Mouse (Mus musculus): ENCODE data around the gene Dmgdh. TPM values are rescaled to one million over a fixed set of nuclear protein-coding genes. Genes with fewer than 3 reads are reported as not detected.

Gene Dmgdh
- not detected for total RNA-seq (2021)

DNA sequence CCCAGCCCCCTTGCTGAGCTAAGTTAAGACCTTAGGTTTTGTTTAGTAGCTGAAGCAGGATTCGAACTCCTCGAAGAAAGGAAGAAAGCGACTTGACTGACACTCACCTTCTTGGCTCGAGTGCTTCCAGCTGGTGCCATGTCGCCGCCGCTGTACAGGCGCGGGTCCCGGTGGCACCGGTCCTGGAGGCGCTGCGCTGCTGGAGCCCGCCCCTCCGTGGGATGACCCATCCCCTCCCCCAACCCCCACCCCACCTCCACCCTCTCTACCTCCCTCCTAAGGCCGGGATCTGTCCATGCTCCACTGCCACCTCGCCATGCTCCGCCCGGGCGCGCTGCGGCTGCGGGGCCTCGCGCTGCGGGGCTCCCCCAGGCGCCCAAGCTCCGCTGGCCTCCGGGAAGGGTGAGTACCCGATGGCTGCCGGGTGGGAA, at the start of gene Dmgdh, which contains the start of gene Bhmt2:
TSS of gene Dmgdh (plus strand) at position 303 of the 431 bp plus-strand sequence.
TSS of gene Bhmt2 (minus strand) at position 172 of the 431 bp plus-strand sequence.
- DNase-seq: no peak

DNA sequence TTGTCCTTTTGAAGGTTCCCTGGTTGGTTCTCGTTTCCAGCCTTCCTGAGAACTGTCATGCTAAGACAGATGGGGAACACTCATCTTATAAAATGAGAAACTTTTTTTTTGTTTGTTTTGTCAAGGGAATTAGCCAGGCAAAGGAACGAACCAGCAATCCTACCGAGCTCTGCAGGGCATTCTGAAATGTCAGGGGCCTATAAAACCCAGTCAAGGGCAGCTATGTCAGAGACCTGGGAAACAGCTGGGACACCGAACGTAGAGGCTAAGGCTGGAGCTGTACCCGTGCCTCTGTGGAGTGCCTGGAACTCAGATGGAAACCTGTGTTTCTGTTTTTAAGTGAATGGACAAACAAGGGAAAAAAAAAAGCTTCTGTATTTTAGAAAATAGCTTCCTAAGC, 45.4 kb upstream of the Dmgdh start:
- DNase-seq: no peak

DNA sequence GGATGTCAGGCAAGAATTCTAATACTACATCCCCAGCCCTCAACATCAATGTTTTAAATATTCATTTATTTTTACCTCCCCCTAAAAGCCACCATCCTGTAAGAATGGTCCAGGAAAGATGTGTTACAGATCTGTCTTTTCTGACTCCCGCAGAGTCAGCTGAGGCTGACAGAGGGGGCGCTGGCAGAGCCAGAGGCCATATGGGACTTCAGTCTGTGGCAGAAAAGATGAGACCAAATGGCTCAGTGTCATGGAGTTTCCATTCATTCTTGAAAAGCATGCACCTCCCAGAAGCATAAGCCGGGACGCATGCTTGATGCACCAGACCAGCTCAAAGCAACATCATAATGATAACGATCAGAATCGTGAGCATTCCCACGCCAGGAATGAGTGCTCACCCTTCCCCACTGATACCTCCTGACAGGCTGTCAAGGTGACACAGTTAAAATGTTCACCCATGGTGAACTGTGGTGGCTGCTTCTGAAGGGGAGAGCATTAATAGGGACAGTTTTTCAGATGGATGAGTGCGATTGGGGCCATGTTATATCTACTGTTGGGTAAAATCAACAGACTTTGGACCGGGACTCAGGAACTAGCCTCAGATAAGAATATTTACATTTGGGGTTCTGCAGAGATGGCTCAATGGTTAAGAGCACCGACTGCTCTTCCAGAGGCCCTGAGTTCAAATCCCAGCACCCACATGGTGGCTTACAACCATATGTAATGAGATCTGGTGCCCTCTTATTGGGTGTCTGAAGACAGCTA, 43.1 kb upstream of the Dmgdh start:
- DNase-seq: no peak

DNA sequence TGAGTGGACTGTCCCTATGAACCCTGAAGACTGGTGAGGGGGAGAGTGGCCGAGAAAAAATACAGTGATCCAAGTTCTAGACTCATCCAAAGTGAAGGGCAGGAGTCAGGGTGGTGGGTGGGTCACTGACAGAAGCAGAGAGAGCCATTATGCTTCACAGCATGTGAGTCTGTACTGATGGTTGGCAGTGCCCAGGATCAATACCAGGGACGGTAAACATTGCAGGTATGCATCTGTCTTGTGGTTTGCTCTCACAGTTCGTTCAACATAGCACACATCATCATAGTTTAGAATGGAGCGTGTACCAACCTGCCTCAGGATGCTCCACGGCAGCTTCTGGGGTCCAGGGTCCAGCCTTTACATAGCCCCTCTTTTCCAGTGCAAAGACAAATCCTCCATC, 41.3 kb upstream of the Dmgdh start:
- no peak for DNase-seq

DNA sequence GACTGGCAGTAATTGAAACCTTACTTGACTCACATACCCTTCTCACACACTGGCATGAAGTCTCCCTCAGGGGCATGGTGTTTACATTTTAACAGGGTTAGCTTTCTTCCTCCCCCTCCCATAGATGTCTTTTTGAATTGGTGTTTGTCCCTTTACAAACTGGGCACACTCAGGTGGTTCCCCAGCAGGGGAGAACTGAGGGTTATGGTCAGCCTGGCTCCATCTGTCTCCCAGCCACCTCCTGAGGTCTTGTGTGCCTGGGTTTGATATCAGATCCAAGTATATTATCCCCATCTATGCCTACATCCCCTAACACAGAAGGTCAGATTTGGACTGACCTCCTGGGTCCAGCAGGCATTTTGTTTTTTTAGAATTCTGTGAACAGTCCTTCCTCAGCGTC, 37.7 kb upstream of the Dmgdh start:
- no peak for DNase-seq

DNA sequence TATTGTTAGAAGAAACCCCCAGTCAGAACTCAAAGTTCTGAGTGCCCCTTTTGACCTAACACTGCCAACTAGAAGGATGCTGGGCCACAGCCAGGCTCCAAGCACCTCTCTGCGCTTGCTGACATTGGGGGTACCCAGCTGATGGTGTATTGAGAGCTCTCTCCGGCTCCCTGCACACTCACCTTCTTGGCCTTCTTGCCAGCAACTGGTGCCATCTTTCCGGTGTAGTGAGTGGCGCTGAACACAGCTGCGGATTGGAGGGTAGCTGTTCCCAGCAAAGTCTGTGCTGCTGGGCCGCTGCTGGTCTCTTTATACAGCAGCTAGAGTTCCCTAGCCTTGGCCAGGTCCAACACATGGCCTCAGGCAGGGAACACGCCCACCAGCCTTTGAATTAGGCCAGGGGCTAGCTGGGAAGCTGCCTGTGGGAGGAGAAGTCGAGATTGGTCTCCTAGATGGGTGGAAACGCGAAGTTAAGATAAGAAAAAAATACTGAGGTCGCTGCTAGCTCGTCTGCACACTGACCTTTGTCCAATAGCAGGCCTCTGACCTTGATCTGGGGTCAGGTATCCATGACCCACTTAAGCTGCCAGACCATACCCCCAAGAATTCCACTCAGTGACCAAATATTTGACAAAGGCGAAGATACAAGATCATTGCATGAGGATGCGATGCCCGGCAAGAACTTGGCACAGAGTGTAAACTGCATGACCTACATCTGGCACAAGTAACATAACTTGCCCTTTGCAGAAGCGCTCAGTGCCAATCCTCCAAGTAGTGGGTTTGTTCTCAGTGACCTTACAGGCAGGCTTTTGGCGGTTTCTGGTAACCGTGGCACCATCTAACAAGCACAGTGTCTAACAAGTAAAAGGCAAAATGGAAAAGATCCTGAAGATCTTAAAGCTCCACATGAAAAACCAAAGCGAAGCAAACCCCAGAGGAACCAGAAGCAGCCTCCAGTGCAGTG, 36.7 kb upstream of the Dmgdh start, which contains the start of gene Bhmt:
TSS of gene Bhmt (minus strand) at position 680 of the 964 bp plus-strand sequence.
- DNase-seq: no peak

DNA sequence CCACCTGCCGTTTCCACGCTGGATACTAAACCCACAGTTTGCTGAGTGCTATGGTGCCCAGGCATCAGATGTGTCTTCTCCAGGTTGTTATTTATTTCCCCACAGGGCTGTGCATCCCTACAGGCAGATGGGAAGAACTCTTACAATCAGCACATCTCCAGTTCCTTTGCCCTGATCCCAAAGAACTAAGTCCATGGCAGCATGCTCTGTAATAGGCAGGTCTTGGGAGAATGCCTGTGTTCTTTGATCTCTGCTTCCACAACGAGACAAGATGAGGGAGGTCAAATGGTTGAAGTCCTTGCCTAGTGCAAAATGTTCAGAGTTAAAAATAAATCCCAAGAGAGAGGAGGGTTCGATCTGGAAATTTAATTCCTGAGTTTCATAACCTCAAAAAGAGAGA, 34.6 kb upstream of the Dmgdh start:
- no peak for DNase-seq

DNA sequence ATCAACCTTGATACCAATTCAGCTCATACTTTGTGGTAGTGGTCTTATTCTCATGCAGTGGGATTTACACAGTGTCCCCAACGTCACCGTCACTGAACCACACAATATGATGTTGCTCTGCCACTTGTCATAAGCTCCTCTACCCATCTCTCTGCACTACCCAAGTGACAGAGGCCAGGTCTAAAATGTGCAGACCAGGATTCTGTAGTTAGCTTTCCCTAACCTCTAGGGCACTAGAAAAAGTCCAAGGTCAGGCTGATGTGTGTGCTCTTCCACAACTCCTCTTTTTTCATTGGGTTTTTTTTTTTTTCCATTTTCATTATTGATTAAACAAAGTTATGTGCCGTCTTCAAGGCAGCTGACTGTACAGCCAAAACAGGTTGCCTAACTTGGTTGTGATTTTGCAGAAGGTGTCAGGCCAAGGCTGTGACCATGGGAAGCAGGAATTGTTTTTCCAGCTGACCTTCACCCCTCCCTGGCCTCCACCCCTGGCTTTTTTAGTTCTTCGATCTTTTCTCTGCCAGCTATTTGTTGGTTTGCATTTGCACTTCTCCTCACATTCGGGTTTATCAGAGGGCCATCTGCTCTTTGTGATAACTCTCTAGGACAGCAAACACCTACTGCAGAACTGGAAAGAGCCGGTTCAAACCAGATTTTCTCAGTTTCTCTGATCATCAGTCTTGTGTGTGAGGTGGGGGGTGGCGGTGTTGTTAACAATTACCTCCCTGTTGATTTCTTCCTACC, 25.7 kb upstream of the Dmgdh start:
- no peak for DNase-seq

DNA sequence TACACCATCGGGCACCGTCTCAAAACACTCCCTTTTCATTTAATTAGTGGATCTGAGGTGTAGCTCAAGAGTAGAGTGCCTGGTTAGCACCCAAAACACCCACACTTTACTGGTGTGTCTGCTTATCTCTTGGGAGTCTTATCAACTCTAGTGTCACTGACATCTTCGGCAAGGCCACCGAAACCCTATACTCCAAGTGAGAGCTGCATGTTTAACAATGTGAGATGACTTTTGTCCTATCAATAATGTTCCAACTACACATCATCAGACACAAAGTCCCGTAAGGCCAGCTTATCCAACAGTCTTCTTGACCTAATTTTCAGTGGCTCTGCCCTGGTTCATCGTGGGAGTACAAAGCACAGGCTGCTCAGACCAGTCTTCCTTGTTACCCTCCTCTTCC, 20.9 kb upstream of the Dmgdh start:
- no peak for DNase-seq

DNA sequence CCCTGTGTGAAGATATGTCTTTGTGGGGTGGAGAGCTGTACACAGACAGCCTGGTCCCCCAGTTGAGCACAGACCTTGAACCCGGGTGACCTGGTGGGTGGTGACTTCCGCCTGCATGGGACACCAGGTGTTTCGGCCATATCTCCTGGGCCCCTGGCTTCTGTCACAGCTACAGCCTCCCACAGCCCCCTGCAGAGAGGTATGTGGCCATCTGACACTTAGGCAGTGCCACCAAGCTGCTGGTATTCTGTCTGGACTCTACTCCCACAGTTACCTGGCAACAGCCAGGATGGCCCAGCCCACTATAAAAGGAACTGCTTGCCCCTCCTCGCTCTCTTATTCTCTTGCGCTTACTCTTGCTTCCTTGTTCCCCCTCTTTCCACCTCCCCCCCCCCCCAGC, 16.3 kb upstream of the Dmgdh start:
- DNase-seq: no peak

DNA sequence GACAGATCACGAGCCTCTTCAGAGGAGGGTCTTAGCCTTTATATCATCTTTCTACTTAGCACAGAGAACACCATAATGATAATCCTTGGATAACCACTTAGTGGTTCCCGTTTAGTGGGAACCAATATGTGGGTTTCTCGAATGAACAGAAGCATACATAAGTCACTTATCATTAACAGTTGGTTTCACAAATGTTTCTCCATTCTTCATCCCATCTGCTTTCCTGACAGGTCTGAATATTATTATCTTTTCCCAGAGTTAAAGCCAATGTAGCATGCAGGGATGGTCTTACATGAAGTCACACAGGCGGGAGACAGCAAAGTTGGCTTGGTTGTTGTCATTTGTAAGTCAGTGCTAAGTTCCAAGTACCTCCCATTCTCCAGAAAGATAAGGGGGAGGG, 6.6 kb upstream of the Dmgdh start:
- no peak for DNase-seq

DNA sequence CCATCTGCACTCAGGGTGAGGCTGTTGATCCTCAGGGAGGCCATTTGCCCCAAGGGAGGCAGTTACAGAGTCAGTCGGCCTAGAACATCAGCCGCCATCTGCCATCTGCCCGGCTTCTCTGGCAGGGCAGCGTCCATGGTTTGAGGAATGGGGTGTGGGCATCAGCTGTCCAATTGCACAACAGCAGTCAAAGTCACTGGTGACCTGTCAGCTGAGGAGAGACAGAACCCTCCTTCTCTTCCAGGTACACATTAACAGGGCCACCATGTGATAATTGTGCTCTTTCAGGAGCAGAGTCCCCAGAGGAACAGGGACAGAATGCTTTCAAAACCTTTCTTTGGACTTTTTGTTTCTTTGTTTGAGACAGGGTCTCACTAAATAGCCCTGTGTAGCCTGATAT, 1.9 kb upstream of the Dmgdh start:
- DNase-seq: no peak

DNA sequence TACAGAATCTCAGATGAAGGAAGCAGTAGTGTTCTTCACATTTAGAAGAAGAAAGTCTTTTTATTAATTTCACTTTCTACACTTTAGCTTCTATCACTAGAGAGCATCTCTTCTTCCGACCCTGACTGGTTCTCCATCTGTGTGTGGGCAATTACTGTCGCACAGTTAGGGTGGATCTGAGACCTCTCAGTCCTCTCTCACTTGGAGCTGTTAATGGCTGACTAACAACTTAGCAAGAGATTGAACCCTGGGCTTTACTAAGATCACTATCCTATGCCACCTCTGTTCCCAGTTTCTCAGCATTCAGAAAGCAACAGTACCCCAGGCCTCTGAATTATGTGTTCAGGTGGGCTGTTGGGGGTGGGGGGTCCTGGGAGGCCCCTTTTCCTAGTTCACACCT, 937 bp upstream of the Dmgdh start:
- DNase-seq: no peak

DNA sequence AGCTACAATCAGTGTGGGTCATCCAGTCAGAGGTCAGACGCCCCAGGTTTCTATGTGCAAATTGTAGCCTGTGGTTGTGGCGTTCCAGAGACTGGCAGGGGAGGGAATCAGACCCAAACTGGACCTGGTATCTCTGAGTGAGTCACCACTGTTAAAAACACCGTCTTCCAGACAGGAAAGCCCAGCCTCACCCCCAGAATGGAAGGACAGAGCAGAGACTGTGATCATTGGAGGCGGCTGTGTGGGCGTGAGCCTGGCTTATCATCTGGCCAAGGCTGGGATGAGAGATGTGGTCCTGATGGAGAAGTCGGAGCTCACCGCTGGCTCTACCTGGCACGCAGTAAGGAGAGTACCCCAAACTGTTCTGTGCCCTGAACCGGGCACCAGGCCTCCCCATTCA, 2.6 kb downstream of the Dmgdh start:
- DNase-seq: no peak

DNA sequence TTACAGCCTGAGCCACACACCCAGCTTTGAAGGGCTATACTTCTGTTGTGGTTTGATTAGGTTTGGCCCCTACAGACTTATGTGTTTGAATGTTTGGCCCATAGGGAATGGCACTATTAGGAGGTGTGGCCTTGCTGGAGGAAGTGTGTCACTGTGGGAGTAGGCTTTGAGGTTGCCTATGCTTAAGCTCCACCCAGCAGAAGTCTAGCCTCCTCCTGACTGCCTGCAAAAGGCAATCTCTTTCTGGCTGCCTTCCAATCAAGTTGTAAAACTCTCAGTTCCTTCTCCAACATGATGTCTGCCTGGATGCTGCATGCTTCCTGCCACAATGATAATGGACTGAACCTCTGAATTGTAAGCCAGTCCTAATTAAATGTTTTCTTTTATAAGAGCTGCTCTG, 9.1 kb downstream of the Dmgdh start:
- no peak for DNase-seq

DNA sequence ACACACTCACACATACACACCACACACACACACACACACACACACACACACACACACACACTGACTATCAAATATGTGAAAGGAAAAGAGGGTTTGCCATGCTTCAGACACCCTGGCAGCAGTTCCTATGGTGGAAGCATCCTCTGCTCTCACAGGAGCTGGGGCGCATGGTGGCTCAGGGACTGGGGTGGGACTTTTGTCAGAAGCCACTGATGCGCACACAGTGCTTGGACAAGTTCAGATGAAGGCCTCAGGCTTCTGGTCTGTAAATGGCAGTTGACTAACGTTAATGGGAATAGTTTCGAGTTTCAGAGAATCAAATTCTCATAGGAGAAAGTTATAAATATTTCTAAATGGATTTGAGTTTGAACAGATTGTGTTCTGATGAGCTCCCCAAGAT, 11.0 kb downstream of the Dmgdh start:
- no peak for DNase-seq

DNA sequence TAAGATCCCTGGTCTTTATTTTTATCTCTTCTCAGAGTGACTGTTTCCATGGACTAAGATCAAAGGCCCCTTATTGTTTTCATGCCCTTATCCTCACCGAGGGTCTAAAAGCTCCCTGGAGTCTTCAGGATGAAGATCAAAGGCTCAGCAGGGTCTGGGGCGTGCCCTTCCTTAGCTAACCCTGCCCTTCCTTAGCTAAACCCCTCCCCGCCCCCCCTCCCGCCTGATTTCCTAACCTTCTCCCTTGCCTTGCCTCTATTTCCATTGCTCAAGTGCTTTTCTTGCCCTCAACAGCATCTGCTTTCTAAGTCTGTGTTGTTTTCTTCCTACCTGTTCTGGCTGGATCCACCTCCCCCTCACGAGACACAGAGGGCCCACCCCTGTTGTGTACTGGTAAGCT, 13.1 kb downstream of the Dmgdh start:
- no peak for DNase-seq

DNA sequence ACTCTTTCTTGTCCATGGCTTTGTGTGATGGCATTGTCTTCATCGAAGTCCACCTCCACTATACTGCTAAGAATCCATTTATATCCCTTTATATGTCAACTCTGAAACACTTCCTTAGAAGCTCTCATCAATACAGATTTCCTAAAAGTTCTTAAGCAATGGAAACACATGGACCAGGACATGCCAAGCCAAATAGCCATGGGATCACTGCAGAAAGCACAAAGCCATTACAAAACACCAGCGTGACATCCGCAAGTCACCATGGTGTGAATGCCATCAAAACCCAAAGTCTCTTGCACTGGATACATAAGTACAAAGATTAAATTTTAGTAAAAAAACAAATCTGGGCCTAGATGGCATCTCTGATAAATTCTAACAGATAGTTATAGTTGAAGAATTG, 15.3 kb downstream of the Dmgdh start:
- DNase-seq: no peak

DNA sequence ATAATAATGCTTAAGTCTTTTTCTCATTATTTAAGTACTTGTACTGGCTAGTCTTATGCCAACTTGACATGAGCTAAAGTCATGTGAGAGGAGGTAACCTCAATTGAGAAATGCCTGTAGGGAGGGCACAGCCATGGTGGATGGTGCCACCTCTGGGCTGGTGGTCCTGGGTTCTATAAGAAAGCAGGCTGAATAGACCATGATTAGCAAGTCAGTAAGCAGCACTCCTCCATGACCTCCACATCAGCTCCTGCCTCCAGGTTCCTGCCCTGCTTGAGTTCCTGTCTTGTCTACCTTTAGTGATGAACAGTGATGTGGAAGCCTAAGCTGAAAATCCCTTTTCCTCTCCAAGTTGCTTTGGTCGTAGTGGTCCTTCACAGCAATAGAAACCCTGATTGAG, 16.6 kb downstream of the Dmgdh start:
- no peak for DNase-seq

DNA sequence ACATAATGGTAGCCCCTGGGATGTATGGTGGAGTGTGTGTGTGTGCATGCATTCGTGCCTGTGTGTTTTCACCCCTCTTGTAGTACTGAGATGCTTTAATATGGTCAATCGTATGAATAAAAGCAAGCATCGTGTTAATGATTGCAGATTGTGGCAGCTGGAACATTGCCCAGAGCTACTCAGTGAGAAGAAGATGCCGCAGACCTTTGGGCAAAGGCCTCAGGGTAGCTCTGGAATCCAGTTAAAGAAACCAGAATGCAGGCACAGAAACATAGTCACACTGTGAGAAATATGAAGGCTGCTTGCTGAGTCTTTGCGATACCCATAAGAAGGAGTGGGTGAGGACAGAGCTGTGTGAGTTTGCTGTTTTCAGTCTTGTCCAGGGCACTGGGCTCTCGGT, 24.6 kb downstream of the Dmgdh start:
- DNase-seq: no peak

DNA sequence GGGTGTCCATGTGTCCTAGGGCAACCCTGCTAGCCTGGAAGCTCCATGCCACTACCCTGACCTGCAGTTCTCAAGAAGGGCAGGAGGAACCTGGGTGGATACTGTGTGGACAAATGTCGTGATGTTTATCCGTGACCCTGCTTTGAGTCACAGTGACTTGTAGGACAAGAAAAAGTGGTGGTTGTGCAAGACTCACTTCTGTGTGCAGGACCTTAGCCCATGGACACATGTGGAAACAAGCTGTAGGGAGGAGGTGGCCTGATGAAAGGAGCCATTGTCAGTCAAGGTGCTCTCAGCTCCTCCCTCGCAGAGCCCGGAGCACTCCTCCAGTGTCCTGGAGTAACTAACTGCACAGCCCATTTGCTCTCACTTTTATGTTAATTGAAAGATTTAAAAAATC, 31.5 kb downstream of the Dmgdh start:
- no peak for DNase-seq

DNA sequence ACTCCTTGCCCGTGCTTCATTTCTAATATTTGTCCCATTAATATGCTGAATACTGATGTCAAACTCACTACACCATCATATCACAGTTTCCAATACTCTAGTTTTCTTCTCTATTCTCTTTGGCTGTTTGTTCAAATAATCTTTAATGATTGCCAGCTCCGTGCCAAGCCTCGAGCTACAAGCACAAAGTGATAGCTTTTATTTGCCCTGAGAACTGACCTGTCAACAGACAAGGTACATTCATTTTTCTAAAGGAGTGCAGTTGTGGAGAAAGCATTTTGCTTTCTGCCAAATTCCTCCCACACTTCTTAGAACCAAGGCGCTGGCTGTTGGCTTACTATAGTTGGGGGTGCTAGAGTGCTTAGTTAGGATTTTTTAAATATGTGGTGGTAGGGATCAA, 33.0 kb downstream of the Dmgdh start:
- DNase-seq: no peak

DNA sequence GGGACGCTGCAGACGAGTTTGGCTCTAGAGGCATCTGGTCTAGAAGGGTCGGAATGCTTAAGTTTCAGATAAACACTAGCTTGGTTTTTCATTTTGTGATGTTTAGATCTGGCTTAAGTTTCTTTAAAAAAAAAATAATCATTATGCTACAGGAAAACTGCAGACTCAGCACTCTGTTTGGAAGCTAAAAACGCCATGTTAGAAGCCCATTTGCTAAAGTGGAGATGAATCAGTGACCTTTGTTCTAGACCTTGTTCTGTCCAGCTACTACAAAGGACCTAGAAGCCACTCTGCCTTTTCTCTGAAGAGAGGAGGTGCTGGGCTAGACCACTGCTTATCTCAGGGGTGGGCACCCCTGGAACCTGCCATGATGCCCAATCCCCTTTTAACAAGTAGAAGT, 36.1 kb downstream of the Dmgdh start:
- DNase-seq: no peak
